Mouse (Mus musculus) gastrocnemius, adult 2 months (tissue): ENCODE measurements at regions not wholly inside any gene's neighbourhood (a gene's known extent, or its start where the extent isn't known, plus 50 kb on each side); places are given as distances from the start of the nearest gene placed in this dataset.

ENCODE experiments used
- DNase-seq: peaks from one replicate; pipeline ENCODE4 v3.0.0; 2022
- H3K27ac ChIP-seq: fragments of 200-600 bp; 2 replicates; pipeline ENCODE4 v1.8.1; 2022; ENCODE audit warnings: mild to moderate bottlenecking
- H3K4me3 ChIP-seq: fragments of 200-600 bp; 2 replicates; pipeline ENCODE4 v1.8.1; 2022; ENCODE audit warnings: mild to moderate bottlenecking, moderate library complexity
- CTCF ChIP-seq: fragments of 200-600 bp; IDR thresholded peaks from 2 replicates; pipeline ENCODE4 v1.8.1; 2022; ENCODE audit warnings: antibody characterized with exemption, mild to moderate bottlenecking, moderate library complexity
- intact Hi-C: fragments of 180-260 bp; cut with DNase I; formaldehyde crosslinking; loops from one replicate; pipeline ENCODE4 v1.15.1; 2025

DNA sequence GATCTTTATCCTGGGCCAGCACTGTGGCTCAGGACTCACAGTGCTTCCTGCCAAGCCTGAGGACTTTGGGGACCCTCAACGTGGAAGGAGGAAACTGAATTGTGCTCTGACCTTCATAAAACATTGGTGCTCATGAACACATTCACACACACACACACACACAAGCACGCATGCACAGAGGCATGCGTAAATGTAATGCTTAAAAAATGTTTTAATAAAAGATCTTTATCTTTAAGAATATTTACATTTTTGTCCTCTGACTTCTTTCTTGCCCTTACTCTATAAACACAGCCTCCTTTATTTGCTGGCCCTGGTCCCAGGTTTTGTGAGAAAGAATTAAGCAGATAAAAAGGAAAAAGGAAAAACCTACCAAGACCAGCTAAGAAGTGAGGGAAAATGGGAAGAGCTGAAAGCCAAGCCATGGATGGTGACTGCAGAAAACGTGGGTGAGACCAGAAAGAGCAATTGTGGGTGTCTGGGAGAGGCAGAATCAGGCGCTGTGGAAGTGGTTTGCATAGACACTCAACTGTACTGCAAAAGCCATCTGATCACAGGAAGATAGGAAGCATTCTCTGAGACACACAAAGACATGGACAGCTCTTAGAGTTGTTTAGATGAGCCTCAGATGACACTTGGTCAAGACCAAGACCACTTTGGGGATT, 56.7 kb upstream of the Spats2l start:
- intact Hi-C loops = no loop called here
- no peak overlapping the region for H3K27ac ChIP-seq
- no peak for TF ChIP-seq CTCF
- H3K4me3 ChIP-seq = no peak overlapping the region
- DNase-seq = no peak

- Histone ChIP-seq H3K27ac (no peak overlapping the region), H3K4me3 (no peak overlapping the region)
- DNase-seq = no peak
- intact Hi-C loops = no loop called here
- TF ChIP-seq CTCF = no peak
These were observed 55.6 kb upstream of the Spats2l start for GRCm38 (mm10) chr1:57718409-57718808.
